Mouse (Mus musculus) G1E-ER4 (cell line): Measurements from ENCODE around the gene Col24a1. TPM values are rescaled to one million over a fixed set of nuclear protein-coding genes. Genes with fewer than 3 reads are reported as not detected.

Experiments used
- GATA1 ChIP-seq: IDR thresholded peaks from one replicate; pipeline ENCODE4 v1.8.0; 2012; ENCODE audit warnings: low read length, inconsistent platforms
- polyA plus RNA-seq: library from polyadenylated mRNA; stranded (reverse); fragments of >175 nt; gene quantifications from 2 replicates; pipeline ENCODE4 v1.2.3, GENCODE M21; 2012

Gene Col24a1
- polyA plus RNA-seq, 1 experiment, result not detected

DNA sequence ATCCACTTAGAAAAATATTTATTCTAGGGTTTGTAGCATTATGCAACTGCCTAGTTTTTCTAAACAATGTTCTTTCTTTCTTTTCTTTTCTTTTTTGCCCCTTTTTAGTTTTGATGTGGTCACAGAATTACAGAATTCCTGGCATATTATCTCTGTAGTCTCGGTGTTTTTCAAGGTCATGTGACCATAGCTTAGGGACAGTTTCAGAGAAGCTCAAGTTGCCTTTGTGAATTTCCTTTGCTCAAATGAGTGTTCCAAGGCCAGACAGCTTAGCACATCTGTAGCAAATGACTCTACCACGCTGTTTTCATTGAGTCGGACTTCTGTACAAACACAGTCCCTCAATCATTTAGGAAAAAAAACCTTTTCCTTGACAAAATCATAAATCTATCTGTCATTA lies 205.9 kb downstream of the Col24a1 start:
- no peak for TF ChIP-seq GATA1

DNA sequence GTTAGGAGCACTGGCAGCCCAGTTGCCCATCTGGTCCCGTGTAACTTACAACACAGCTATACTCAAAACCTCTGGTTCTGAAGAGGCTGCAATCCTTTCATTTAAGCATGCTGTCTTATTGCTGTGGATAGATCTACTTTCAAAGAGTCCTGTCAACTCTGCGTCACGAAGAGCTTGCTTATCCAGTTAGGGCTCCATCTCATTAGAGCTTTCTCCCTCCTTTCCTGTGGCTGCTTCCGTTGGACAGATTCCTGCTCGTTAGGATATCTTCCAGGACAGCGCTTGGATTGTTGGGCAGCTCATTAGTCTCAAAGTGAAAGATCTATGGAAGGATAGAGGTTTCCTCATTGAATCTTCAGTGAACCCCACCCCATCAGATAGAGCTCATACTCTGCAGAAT lies 206.6 kb downstream of the Col24a1 start:
- TF ChIP-seq GATA1, result no peak

DNA sequence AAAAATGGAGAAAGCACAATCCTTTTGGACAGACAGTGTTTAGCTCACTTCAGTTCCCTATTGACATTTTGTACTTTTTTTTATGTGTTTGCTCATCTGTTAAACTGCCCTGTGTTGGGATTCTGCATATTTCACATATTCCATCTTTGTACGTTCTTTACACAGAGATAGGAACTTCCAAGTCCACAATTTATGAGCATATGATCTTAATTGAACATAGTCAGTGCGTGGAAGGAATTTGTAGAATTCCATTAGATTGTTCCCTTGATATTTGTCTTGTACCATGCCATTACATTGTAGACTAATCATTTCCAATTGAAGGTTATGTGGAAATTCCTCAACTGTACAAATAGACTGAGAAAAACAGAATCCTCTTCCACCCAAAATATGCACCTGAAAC lies 212.6 kb downstream of the Col24a1 start:
- no peak for TF ChIP-seq GATA1

DNA sequence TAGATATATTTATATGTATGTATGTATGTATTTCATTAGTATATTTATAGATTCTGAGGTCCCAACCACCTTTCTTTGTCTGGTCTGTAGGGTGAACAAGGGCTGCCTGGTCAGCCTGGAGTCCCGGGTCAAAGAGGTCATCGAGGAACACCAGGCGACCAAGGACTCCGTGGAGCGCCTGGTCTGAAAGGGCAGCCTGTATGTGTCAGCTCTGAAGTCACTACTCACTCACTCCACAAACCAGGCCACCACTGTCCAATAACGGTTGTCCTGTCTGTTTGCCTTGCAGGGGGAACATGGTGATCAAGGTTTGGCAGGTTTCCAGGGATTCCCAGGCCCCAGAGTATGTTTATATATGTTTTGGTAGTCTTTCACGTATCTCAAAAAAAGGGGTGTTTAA lies 216.3 kb downstream of the Col24a1 start:
- TF ChIP-seq GATA1, result no peak

DNA sequence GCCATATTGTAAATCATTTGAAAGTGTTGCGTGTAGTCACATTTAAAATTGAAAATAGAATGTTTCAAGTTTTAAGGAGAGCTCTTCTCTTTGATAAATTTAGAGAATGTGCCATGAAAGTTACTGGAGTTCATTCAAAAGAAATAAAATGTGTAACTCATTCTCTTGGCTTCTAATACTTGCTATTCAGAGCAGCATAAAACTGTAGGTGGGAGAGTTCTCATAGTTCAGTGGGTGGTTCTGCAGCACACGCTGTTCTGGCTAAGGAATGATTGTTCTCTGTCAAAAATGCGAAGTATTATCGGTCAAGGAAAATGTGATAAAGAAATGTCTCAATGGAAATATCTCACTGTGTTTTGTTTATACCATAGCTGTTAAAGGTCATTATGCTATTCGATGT lies 221.9 kb downstream of the Col24a1 start:
- no peak for TF ChIP-seq GATA1

DNA sequence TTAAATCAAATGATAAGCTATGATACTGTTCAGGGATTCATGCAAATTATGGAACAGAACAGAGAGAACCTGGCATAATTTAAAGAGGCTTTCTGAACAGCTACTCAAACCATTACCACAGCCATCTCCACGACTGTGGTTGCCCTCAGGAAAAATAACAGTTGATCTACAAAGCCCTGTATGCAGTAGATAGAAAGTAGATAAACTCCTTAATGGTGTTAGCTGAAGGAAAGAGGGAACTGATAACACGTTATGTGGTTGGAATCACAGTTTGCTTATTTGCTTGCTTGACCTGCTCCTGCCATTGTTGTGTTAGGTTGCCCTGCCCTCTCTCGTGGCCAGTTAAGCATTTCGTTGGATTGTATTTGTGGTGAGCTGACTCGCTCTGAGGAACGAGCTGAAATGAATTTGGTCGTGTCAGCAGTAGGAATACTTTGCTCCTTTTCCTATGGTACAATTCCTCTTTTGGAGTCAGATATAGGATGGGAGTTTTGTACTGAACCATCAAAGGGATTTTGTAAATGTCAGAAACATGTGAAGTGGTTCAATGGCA lies 229.3 kb downstream of the Col24a1 start:
- no peak for TF ChIP-seq GATA1

DNA sequence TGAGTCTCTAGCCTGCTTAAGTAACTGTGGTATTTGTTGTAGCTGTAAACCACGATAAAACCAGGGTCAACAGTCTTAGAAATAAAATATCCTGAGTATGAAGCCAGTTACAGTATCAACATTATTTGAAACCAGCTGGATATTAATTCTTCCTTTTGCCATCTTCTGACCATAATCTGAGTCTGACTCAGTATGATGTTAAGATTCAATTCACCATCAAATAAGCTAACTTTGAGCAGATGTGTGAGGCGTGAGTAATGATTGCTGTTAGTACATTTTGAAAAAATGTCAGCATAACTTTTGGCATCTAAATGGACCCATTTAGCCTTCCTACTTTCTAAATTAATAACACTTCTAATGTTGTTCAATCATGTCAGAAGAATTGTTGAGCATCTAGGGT lies 230.0 kb downstream of the Col24a1 start:
- TF ChIP-seq GATA1, result no peak

DNA sequence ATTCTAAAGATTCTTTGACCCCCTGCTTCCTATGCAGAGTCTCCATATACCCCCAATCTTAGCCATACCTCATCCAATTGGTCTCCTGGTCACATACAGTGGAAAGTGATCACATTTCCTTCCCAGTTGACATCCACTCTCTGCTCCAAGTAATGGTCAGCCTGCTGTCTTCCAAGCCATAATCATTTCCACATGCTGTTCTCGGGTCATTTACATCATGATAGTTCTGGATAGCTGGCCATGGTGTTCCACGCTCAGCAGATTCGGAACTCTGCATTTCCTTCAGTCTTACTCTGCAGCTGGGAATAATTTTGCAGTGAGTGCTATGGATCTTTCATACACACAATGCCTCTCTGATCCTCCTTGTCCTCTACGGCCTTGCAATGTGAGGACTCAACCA lies 233.0 kb downstream of the Col24a1 start:
- no peak for TF ChIP-seq GATA1

DNA sequence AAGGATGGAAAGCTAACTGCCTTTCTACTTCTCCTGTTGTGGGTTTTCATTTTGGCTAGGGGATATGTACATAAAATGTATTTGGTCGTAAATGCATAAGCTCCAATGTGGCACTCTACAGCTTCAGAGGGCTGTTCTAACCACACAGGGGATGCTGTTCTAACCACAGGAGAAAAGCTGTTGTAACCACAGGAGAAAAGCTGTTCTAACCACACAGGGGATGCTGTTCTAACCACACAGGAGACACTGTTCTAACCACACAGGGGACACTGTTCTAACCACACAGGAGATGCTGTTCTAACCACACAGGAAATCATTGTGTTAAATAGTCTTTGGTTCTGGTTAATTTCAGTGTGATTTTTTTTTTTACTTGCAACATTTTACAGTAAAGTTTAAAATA lies 245.6 kb downstream of the Col24a1 start:
- no peak for TF ChIP-seq GATA1

DNA sequence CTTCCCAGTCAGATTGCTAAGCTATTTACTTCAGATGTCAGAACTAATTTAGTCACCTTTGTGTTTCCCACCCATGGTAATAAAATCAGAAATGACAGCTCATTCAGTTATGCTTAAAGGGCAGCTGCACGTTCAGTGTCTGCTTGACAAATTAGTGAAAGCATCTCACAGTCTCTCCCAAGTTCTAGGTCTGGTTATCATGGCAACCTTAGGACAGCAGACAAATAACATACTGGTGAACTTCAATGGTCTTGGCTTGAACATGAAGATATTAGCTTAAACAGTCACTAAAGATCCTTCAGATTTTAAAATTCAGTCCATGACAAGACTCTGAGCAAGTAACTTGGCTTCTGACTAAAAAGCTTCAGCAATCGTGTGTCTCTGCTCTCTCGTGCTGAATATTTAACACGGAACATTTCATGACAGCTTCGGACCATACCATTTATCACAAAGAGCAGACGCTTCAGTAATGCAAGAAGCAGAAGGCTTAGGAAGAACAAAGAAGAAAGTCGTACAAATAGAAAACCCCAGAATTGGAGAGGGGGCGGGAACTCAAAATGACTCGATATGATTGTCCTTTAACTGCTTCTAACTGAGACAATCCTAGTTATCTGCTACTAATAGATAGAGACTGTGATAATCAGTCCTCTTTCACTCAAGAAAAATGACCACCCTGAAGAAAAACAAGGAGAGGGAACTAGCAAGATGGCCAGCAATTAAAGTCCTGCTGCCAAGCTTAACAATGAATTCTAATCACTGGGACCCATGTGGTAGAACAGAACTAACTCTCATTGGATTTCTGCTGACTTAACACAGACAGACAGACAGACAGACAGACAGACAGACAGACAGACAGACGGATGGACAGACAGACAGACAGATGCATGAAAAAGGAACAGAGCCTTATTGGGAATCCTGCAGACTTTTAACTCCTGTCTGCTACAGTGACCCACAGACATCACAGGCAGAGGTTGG lies 256.5 kb downstream of the Col24a1 start:
- TF ChIP-seq GATA1, result no peak

DNA sequence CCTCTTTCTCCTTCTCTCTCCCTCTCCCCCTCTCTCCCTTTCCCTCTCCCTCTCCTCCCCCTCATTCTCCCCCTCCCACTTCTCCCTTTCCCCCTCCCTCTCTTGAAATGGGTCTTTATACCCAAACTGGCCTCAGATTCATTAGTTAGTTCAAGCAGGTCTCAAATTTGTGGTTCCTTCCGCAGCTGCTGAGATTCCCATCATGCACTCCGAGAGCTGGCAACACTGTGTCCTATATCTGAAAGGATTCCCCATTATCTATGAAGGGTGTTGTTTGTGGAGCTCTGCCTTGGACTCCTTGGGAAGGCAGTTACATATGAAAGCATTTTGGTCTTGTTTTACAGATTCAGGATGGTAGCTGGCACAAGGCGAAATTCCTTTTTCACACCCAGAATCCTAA lies 257.9 kb downstream of the Col24a1 start:
- TF ChIP-seq GATA1, result no peak

DNA sequence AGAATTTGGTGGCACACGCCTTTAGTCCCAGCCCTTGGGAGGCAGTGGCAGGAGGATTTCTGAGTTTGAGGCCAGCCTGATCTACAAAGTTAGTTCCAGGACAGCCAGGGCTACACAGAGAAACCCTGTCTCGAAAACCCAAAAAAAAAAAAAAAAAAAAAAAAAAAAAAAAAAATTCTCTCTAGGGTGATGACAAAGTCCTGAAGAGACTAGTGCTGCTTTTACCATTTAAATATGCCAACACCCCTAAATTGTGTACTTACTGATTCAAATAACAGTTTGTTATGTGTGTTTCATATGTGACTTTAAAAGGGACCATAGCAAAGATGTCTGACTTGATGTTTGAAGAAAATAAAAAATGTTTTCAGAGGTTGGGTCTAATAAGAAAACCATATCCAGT lies 262.1 kb downstream of the Col24a1 start:
- no peak for TF ChIP-seq GATA1

DNA sequence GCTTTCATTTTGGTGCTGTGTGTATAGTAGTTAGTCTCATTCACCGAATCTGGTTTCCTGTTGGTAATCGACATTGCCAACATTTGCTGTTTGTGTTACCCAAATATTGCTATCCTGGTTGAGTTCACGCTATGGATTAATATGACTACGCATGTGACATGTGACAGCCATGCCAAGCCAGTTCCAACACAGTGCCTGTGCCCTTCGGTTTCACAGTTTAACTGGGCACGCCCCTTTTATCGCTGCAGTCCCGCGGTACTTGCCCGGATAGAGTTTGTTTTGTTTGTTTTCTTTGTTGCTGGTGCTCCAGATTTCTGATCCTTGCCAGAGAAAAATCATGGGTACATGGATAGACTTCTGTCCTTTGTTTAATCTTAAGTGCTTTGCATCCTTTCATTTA lies 263.9 kb downstream of the Col24a1 start:
- no peak for TF ChIP-seq GATA1

DNA sequence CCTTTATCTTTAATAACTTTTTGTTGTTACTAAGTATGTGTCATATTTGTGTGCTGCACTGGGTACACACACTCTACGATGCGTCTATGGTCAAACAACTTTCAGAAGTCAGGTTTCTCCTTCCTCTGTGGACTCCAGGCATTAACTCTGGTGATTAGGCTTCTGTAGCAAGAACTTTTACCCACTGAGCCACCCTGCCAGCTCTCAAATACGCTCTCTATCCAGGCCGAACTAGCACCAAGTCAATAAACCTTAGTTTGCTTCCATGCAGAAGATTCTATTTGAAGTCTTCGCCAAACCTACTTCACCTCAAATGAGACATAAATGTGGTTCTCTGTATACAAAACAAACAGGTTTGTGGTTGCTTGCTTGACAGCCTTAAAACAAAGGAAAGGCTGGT lies 267.4 kb downstream of the Col24a1 start:
- TF ChIP-seq GATA1, result no peak

DNA sequence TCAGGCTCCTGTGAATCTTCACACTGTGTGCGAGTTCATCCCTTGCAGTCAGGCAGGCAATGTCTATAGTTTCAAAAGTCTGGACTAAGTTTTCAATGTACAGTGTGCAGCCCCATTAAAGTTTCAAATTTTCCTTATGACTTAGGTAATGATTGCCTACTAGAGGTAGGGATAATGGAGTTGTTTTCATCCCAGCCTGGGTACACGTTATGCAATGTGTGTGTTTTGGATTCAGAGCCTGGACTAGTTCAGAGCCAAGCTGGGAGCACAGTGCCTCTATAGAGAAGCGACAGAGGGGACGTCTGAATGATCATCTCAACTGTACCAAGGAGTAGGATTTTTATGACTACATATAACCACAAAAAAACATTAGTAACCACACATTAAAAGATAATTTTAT lies 267.8 kb downstream of the Col24a1 start:
- TF ChIP-seq GATA1, result no peak

DNA sequence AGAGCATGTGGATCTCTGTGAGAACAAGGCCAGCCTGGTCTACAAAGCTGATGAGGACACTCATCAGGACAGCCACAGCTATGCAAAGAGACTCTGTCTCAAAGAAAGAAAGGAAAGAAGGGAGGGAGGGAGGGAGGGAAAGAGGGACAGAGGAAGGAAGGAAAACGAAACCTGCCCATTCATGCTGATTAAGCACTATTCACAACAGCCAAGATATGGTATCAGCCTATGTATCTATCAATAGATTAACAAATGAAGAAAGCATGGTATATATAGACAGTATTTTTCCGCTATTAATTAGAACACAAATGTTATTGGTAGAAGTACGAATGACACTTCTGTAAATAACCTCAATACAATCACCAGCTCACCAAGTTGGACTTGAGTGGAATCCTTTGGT lies 282.2 kb downstream of the Col24a1 start:
- no peak for TF ChIP-seq GATA1

DNA sequence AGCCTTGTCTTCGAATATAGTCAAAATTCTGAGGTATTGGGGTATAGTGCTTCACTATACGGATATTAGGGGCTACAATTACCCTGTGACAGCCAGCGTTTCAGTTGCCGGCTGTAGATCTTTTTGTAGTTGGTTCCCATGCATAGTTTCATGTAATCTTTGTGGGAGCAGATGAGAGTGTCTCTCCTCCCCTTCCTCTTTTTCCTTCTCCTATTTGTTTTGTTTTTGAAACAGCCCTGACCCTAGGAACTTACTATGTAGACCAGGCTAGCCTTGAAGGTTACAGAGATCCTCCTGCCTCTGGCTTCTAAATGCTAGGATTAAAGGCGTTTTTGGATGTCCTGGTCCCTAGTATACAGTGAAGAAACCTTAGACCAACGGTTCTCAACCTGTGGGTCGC lies 283.1 kb downstream of the Col24a1 start:
- TF ChIP-seq GATA1, result no peak
